Mouse (Mus musculus): ENCODE data around the gene Ccdc186. TPM values are rescaled to one million over a fixed set of nuclear protein-coding genes. Genes with fewer than 3 reads are reported as not detected.

Gene Ccdc186
- polyA plus RNA-seq, 1 experiment: 5.5 TPM

- Histone ChIP-seq H3ac (ENCODE audit: control insufficient read depth, insufficient read length) (no peak overlapping the region), H3K4me2 (ENCODE audit: low read depth) (no peak overlapping the region), H3K36me3 (ENCODE audit: control insufficient read depth, insufficient read depth) (no peaks in the 10 kb centered on the region), H3K4me3 (no peak overlapping the region), H3K79me2 (ENCODE audit: control insufficient read depth, insufficient read depth) (no peaks in the 10 kb centered on the region), H3K27me3 (ENCODE audit: control insufficient read depth, insufficient read depth, insufficient read length) (no peaks in the 10 kb centered on the region)
- TF ChIP-seq USF1 (IDR thresholded peaks at IDR 0.05; ENCODE audit: low read depth) (no peak), TCF3 (IDR thresholded peaks at IDR 0.05; ENCODE audit: insufficient read length, low read depth) (no peak), CEBPB (IDR thresholded peaks at IDR 0.05; ENCODE audit: insufficient read depth, poor library complexity, severe bottlenecking) (no peak), TCF12 (IDR thresholded peaks at IDR 0.05; ENCODE audit: insufficient read depth, poor library complexity, severe bottlenecking) (no peak), E2F4 (IDR thresholded peaks at IDR 0.05; ENCODE audit: insufficient read depth) (no peak), MAX (IDR thresholded peaks at IDR 0.05; ENCODE audit: low read depth) (no peak), REST (IDR thresholded peaks at IDR 0.05; ENCODE audit: insufficient read depth, insufficient read length) (no peak), MYOG (IDR thresholded peaks at IDR 0.05; ENCODE audit: control insufficient read depth in 1 of 3, insufficient read depth in 1 of 3, insufficient read length in 2 of 3, low read depth in 2 of 3) (no peak), SRF (IDR thresholded peaks at IDR 0.05; ENCODE audit: control insufficient read depth, insufficient read length, low read depth) (no peak), POLR2A (IDR thresholded peaks at IDR 0.05; ENCODE audit: insufficient read length, low read depth) (no peak), POLR2AphosphoS2 (IDR thresholded peaks at IDR 0.05; ENCODE audit: insufficient read length, low read depth) (no peak), MYOD1 (IDR thresholded peaks at IDR 0.05; ENCODE audit: control insufficient read depth in 1 of 3, insufficient read length in 2 of 3, low read depth in 2 of 3) (no peak)
These were observed 21.0 kb upstream of the Ccdc186 start for GRCm38 (mm10) chr19:56842974-56843373.

- H3K4me2 ChIP-seq (ENCODE audit: low read depth): no peak overlapping the region
- H3K27me3 ChIP-seq (ENCODE audit: control insufficient read depth, insufficient read depth, insufficient read length): no peaks in the 10 kb centered on the region
- no peak overlapping the region for H3K4me3 ChIP-seq
- H3ac ChIP-seq (ENCODE audit: control insufficient read depth, insufficient read length): no peak overlapping the region
- H3K79me2 ChIP-seq (ENCODE audit: control insufficient read depth, insufficient read depth): no peaks in the 10 kb centered on the region
- H3K36me3 ChIP-seq (ENCODE audit: control insufficient read depth, insufficient read depth): no peaks in the 10 kb centered on the region
- TF ChIP-seq CEBPB (IDR thresholded peaks at IDR 0.05; ENCODE audit: insufficient read depth, poor library complexity, severe bottlenecking): no peak
- TF ChIP-seq SRF (IDR thresholded peaks at IDR 0.05; ENCODE audit: control insufficient read depth, insufficient read length, low read depth): no peak
- no peak for TF ChIP-seq TCF12 (IDR thresholded peaks at IDR 0.05; ENCODE audit: insufficient read depth, poor library complexity, severe bottlenecking)
- no peak for TF ChIP-seq MAX (IDR thresholded peaks at IDR 0.05; ENCODE audit: low read depth)
- no peak for TF ChIP-seq MYOD1 (IDR thresholded peaks at IDR 0.05; ENCODE audit: control insufficient read depth in 1 of 3, insufficient read length in 2 of 3, low read depth in 2 of 3)
- no peak for TF ChIP-seq POLR2AphosphoS2 (IDR thresholded peaks at IDR 0.05; ENCODE audit: insufficient read length, low read depth)
- TF ChIP-seq E2F4 (IDR thresholded peaks at IDR 0.05; ENCODE audit: insufficient read depth): no peak
- no peak for TF ChIP-seq USF1 (IDR thresholded peaks at IDR 0.05; ENCODE audit: low read depth)
- TF ChIP-seq REST (IDR thresholded peaks at IDR 0.05; ENCODE audit: insufficient read depth, insufficient read length): no peak
- no peak for TF ChIP-seq POLR2A (IDR thresholded peaks at IDR 0.05; ENCODE audit: insufficient read length, low read depth)
- TF ChIP-seq MYOG (IDR thresholded peaks at IDR 0.05; ENCODE audit: control insufficient read depth in 1 of 3, insufficient read depth in 1 of 3, insufficient read length in 2 of 3, low read depth in 2 of 3): no peak
- no peak for TF ChIP-seq TCF3 (IDR thresholded peaks at IDR 0.05; ENCODE audit: insufficient read length, low read depth)
These were observed 17.1 kb upstream of the Ccdc186 start for GRCm38 (mm10) chr19:56838942-56839706.

GRCm38 (mm10) chr19:56835340-56835739, 13.3 kb upstream of the Ccdc186 start:
- TF ChIP-seq TCF3 (IDR thresholded peaks at IDR 0.05; ENCODE audit: insufficient read length, low read depth) (no peak), CEBPB (IDR thresholded peaks at IDR 0.05; ENCODE audit: insufficient read depth, poor library complexity, severe bottlenecking) (no peak), POLR2AphosphoS2 (IDR thresholded peaks at IDR 0.05; ENCODE audit: insufficient read length, low read depth) (no peak), USF1 (IDR thresholded peaks at IDR 0.05; ENCODE audit: low read depth) (no peak), MYOG (IDR thresholded peaks at IDR 0.05; ENCODE audit: control insufficient read depth in 1 of 3, insufficient read depth in 1 of 3, insufficient read length in 2 of 3, low read depth in 2 of 3) (no peak), MAX (IDR thresholded peaks at IDR 0.05; ENCODE audit: low read depth) (no peak), TCF12 (IDR thresholded peaks at IDR 0.05; ENCODE audit: insufficient read depth, poor library complexity, severe bottlenecking) (no peak)
- H3K36me3 ChIP-seq (ENCODE audit: control insufficient read depth, insufficient read depth): no peaks in the 10 kb centered on the region
- H3K4me2 ChIP-seq (ENCODE audit: low read depth): no peak overlapping the region
- no peak overlapping the region for H3K4me3 ChIP-seq
- H3K79me2 ChIP-seq (ENCODE audit: control insufficient read depth, insufficient read depth): no peaks in the 10 kb centered on the region
- H3K27me3 ChIP-seq (ENCODE audit: control insufficient read depth, insufficient read depth, insufficient read length): no peaks in the 10 kb centered on the region
- H3ac ChIP-seq (ENCODE audit: control insufficient read depth, insufficient read length): no peak overlapping the region

GRCm38 (mm10) chr19:56830163-56830562, 8.2 kb upstream of the Ccdc186 start:
- H3K27me3 ChIP-seq (ENCODE audit: control insufficient read depth, insufficient read depth, insufficient read length): no peaks in the 10 kb centered on the region
- TF ChIP-seq POLR2A (IDR thresholded peaks at IDR 0.05; ENCODE audit: insufficient read length, low read depth): no peak
- no peak for TF ChIP-seq MYOG (IDR thresholded peaks at IDR 0.05; ENCODE audit: control insufficient read depth in 1 of 3, insufficient read depth in 1 of 3, insufficient read length in 2 of 3, low read depth in 2 of 3)
- TF ChIP-seq USF1 (IDR thresholded peaks at IDR 0.05; ENCODE audit: low read depth): no peak
- no peak for TF ChIP-seq MAX (IDR thresholded peaks at IDR 0.05; ENCODE audit: low read depth)
- no peak overlapping the region for H3K4me3 ChIP-seq
- no peaks in the 10 kb centered on the region for H3K79me2 ChIP-seq (ENCODE audit: control insufficient read depth, insufficient read depth)
- no peaks in the 10 kb centered on the region for H3K36me3 ChIP-seq (ENCODE audit: control insufficient read depth, insufficient read depth)
- no peak overlapping the region for H3ac ChIP-seq (ENCODE audit: control insufficient read depth, insufficient read length)
- H3K4me2 ChIP-seq (ENCODE audit: low read depth): no peak overlapping the region

GRCm38 (mm10) chr19:56829267-56829666, 7.3 kb upstream of the Ccdc186 start:
- H3K4me2 ChIP-seq (ENCODE audit: low read depth): no peak overlapping the region
- TF ChIP-seq USF1 (IDR thresholded peaks at IDR 0.05; ENCODE audit: low read depth) (no peak), E2F4 (IDR thresholded peaks at IDR 0.05; ENCODE audit: insufficient read depth) (no peak), MAX (IDR thresholded peaks at IDR 0.05; ENCODE audit: low read depth) (no peak)
- H3K27me3 ChIP-seq (ENCODE audit: control insufficient read depth, insufficient read depth, insufficient read length): no peaks in the 10 kb centered on the region
- no peaks in the 10 kb centered on the region for H3K79me2 ChIP-seq (ENCODE audit: control insufficient read depth, insufficient read depth)
- no peaks in the 10 kb centered on the region for H3K36me3 ChIP-seq (ENCODE audit: control insufficient read depth, insufficient read depth)
- no peak overlapping the region for H3K4me3 ChIP-seq
- H3ac ChIP-seq (ENCODE audit: control insufficient read depth, insufficient read length): no peak overlapping the region

All from myocyte (in vitro differentiated cells).